In the genomic region with DNA sequence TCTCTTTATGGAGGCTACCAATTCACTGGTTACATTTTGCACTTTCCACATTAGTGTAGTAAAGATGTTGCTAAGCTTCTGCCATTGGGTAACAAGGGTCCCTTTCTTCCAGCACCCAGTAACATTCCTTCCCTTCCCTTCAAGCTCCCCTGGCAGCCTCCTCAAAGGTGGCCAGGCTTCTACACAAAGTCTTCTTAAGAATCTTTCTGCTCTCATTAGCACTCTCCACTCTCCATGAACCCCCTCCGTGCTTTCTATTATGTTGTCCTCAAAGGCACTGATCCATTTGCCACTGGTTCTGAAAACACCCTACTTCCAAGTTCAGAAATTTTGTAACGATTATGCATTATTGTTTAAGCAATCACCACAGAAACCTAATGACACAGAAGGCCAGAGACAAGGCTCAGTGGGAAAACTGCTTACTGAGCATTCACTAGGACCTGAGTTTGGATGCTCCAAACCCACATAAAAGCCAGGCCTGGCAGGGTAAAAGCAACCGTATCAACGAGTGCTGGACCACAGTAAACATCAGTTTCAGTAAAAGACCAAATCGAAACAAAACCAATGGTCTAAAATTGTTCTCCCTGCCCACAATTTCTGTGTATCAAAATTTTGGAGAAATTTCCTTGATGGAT, we compare ENCODE assay signal across 15 mouse cellular contexts.
A peak's percentile ranks its signal among the peaks of the same experiment; 100 is the strongest.
DNase-seq lines count a peak whose midpoint lies in the region; ATAC-seq lines count a peak whose summit lies in the region.
"Had no signal": no experiment of that assay in that cellular context is flagged by ENCODE, and none has a peak within 500 bp of the region (broad histone marks: within the 10 kb centered on the region; RNA-seq: fewer than 3 reads in every experiment).

No protein-coding gene starts in this region.

- WGBS in forebrain, embryonic 11.5 days, result 33% methylated on average over 5 of the region's 5 CpGs
- WGBS in forebrain, embryonic 10.5 days, result 50% methylated on average over 5 of the region's 5 CpGs
- WGBS in midbrain, embryonic 15.5 days, result 41% methylated on average over 5 of the region's 5 CpGs
- 38% methylated on average over 5 of the region's 5 CpGs for WGBS in midbrain, embryonic 13.5 days
- 22% methylated on average over 5 of the region's 5 CpGs for WGBS in forebrain, embryonic 16.5 days

- H3K27me3 ChIP-seq in forebrain, embryonic 11.5 days (ENCODE audit: control insufficient read depth, insufficient read depth, low read length), result no peaks in the 10 kb centered on the region
- no peaks in the 10 kb centered on the region for H3K27me3 ChIP-seq in forebrain, embryonic 10.5 days (ENCODE audit: poor library complexity, severe bottlenecking)
- no peaks in the 10 kb centered on the region for H3K27me3 ChIP-seq in midbrain, embryonic 15.5 days (replicated peaks)
- H3K27me3 ChIP-seq in midbrain, embryonic 13.5 days, result no peaks in the 10 kb centered on the region
- no peaks in the 10 kb centered on the region for H3K27me3 ChIP-seq in forebrain, embryonic 16.5 days (replicated peaks; ENCODE audit: control insufficient read depth, insufficient read depth, low read length)
- H3K27me3 ChIP-seq: embryonic facial prominence, embryonic 13.5 days; liver, embryonic 12.5 days; megakaryocyte, embryonic 14.5 days had no signal

- no peaks in the 10 kb centered on the region for H3K36me3 ChIP-seq in forebrain, embryonic 11.5 days (ENCODE audit: control insufficient read depth, insufficient read depth, low read length)
- no peaks in the 10 kb centered on the region for H3K36me3 ChIP-seq in forebrain, embryonic 10.5 days (replicated peaks)
- H3K36me3 ChIP-seq in midbrain, embryonic 15.5 days (replicated peaks), result no peaks in the 10 kb centered on the region
- H3K36me3 ChIP-seq in midbrain, embryonic 13.5 days, result no peaks in the 10 kb centered on the region
- H3K36me3 ChIP-seq in forebrain, embryonic 16.5 days (ENCODE audit: control insufficient read depth, insufficient read depth), result no peaks in the 10 kb centered on the region
- H3K36me3 ChIP-seq: embryonic facial prominence, embryonic 13.5 days; liver, embryonic 12.5 days had no signal

- H3K4me1 ChIP-seq in forebrain, embryonic 11.5 days (replicated peaks; ENCODE audit: control insufficient read depth, insufficient read depth, low read length), result no peaks in the 10 kb centered on the region
- H3K4me1 ChIP-seq in forebrain, embryonic 10.5 days, result peaks cover 13% of the 10 kb centered on the region
- H3K4me1 ChIP-seq in midbrain, embryonic 15.5 days, result no peaks in the 10 kb centered on the region
- no peaks in the 10 kb centered on the region for H3K4me1 ChIP-seq in midbrain, embryonic 13.5 days (replicated peaks)
- H3K4me1 ChIP-seq in forebrain, embryonic 16.5 days (replicated peaks; ENCODE audit: control insufficient read depth, insufficient read depth, low read length), result no peaks in the 10 kb centered on the region
- H3K4me1 ChIP-seq: embryonic facial prominence, embryonic 13.5 days; liver, embryonic 12.5 days; megakaryocyte, embryonic 14.5 days had no signal

- H3K27ac ChIP-seq in forebrain, embryonic 11.5 days (ENCODE audit: low read depth, low read length), result no peak overlapping the region
- no peak overlapping the region for H3K27ac ChIP-seq in forebrain, embryonic 10.5 days
- no peak overlapping the region for H3K27ac ChIP-seq in midbrain, embryonic 15.5 days
- H3K27ac ChIP-seq in midbrain, embryonic 13.5 days, result no peak overlapping the region
- no peak overlapping the region for H3K27ac ChIP-seq in forebrain, embryonic 16.5 days (ENCODE audit: low read length)
- H3K27ac ChIP-seq: embryonic facial prominence, embryonic 13.5 days; heart, adult 2 months; liver, embryonic 12.5 days had no signal

- intact Hi-C loops in left cerebral cortex, postnatal 14 days (cut with DNase I), result loop anchor here (5.0 to 10.0 kb wide), 2 partner anchors 145 to 522 kb away; partner anchors contain the start of gene Gja1

- DNase-seq in forebrain, embryonic 11.5 days (ENCODE audit: low spot score), result no peak
- no peak for DNase-seq in forebrain, embryonic 10.5 days (ENCODE audit: extremely low spot score, low spot score)
- DNase-seq in left cerebral cortex, postnatal 14 days (ENCODE audit: low spot score in 2 of 2), result peak; percentile 19 to 36
- DNase-seq in urinary bladder, postnatal 36 days (ENCODE audit: low spot score in 2 of 2), result no peak
- no peak for DNase-seq in embryo, embryonic 10 days (ENCODE audit: low spot score)
- DNase-seq: heart, adult 2 months; heart, postnatal 14 days; kidney, postnatal 14 days had no signal

- no peak overlapping the region for H3K4me2 ChIP-seq in forebrain, embryonic 11.5 days (ENCODE audit: low read depth, low read length, severe bottlenecking)
- no peak overlapping the region for H3K4me2 ChIP-seq in midbrain, embryonic 15.5 days
- H3K4me2 ChIP-seq in midbrain, embryonic 13.5 days (replicated peaks), result no peak overlapping the region
- H3K4me2 ChIP-seq in forebrain, embryonic 16.5 days (ENCODE audit: low read length), result no peak overlapping the region
- H3K4me2 ChIP-seq: embryonic facial prominence, embryonic 13.5 days; liver, embryonic 12.5 days had no signal

- no peaks in the 10 kb centered on the region for H3K9me3 ChIP-seq in forebrain, embryonic 11.5 days (ENCODE audit: control insufficient read depth, low read length)
- H3K9me3 ChIP-seq in forebrain, embryonic 10.5 days, result no peaks in the 10 kb centered on the region
- H3K9me3 ChIP-seq in midbrain, embryonic 15.5 days, result no peaks in the 10 kb centered on the region
- H3K9me3 ChIP-seq in midbrain, embryonic 13.5 days, result no peaks in the 10 kb centered on the region
- H3K9me3 ChIP-seq in forebrain, embryonic 16.5 days (ENCODE audit: control insufficient read depth, low read length), result no peaks in the 10 kb centered on the region
- H3K9me3 ChIP-seq: embryonic facial prominence, embryonic 13.5 days; liver, embryonic 12.5 days; megakaryocyte, embryonic 14.5 days had no signal

- no peak overlapping the region for H3K9ac ChIP-seq in forebrain, embryonic 11.5 days (ENCODE audit: low read length)
- no peak overlapping the region for H3K9ac ChIP-seq in midbrain, embryonic 15.5 days
- no peak overlapping the region for H3K9ac ChIP-seq in midbrain, embryonic 13.5 days (replicated peaks)
- H3K9ac ChIP-seq in forebrain, embryonic 16.5 days (replicated peaks; ENCODE audit: low read depth, low read length), result no peak overlapping the region
- H3K9ac ChIP-seq: embryonic facial prominence, embryonic 13.5 days; liver, embryonic 12.5 days had no signal

- H3K4me3 ChIP-seq in forebrain, embryonic 11.5 days (ENCODE audit: low read depth, low read length), result no peak overlapping the region
- no peak overlapping the region for H3K4me3 ChIP-seq in forebrain, embryonic 10.5 days
- no peak overlapping the region for H3K4me3 ChIP-seq in midbrain, embryonic 15.5 days
- H3K4me3 ChIP-seq in midbrain, embryonic 13.5 days (replicated peaks), result no peak overlapping the region
- no peak overlapping the region for H3K4me3 ChIP-seq in forebrain, embryonic 16.5 days (replicated peaks; ENCODE audit: low read length)
- H3K4me3 ChIP-seq: embryonic facial prominence, embryonic 13.5 days; heart, adult 2 months; liver, embryonic 12.5 days; megakaryocyte, embryonic 14.5 days had no signal

- 0 out of 2 replicates have a peak, but pooled peaks have one; percentile 30 for ATAC-seq in forebrain, embryonic 11.5 days (replicated peaks; ENCODE audit: low FRiP score)
- ATAC-seq in midbrain, embryonic 15.5 days (replicated peaks), result 0 out of 2 replicates have a peak, but pooled peaks have one; percentile 50
- ATAC-seq in midbrain, embryonic 13.5 days, result no peak
- ATAC-seq in forebrain, embryonic 16.5 days, result peak; percentile 80
- ATAC-seq: intestine, embryonic 16.5 days; liver, embryonic 12.5 days had no signal

Comparison
In these comparisons a context has a peak if more than half of its experiments do, and no peak if none do; other contexts are left out.
1. DNase-seq: peak in left cerebral cortex, postnatal 14 days (2 of 2); none in forebrain, embryonic 11.5 days (single experiment), forebrain, embryonic 10.5 days (single experiment), urinary bladder, postnatal 36 days (0 of 2) and embryo, embryonic 10 days (single experiment).